ENCODE assay signal across 27 mouse cellular contexts in genomic region chr7:65613723-65614122, GRCm38 (mm10).
"Had no signal": no experiment of that assay in that cellular context is flagged by ENCODE, and none has a peak within 500 bp of the region (broad histone marks: within the 10 kb centered on the region; RNA-seq: fewer than 3 reads in every experiment).

No protein-coding gene starts in this region.

- H3K27me3 ChIP-seq: heart, embryonic 12.5 days; hindbrain, embryonic 12.5 days; intestine, embryonic 15.5 days; limb, embryonic 12.5 days; liver, embryonic 13.5 days; liver, embryonic 15.5 days had no signal

- H3K9ac ChIP-seq: heart, embryonic 12.5 days; hindbrain, embryonic 12.5 days; hindbrain, embryonic 14.5 days; intestine, embryonic 15.5 days; limb, embryonic 12.5 days; liver, embryonic 13.5 days; liver, embryonic 15.5 days; liver, postnatal 0 days had no signal

- H3K36me3 ChIP-seq: heart, embryonic 10.5 days; heart, embryonic 12.5 days; hindbrain, embryonic 10.5 days; hindbrain, embryonic 12.5 days; intestine, embryonic 15.5 days; limb, embryonic 10.5 days; limb, embryonic 12.5 days; liver, embryonic 13.5 days; liver, embryonic 15.5 days had no signal

- H3K27ac ChIP-seq: gastrocnemius, adult 2 months; heart, embryonic 10.5 days; hindbrain, embryonic 10.5 days; hindbrain, embryonic 12.5 days; hindbrain, embryonic 14.5 days; intestine, embryonic 15.5 days; layer of hippocampus, adult 2 months; left cerebral cortex, adult 2 months; limb, embryonic 10.5 days; limb, embryonic 12.5 days; liver, embryonic 13.5 days; liver, embryonic 15.5 days had no signal

- H3K9me3 ChIP-seq: heart, embryonic 10.5 days; heart, embryonic 12.5 days; hindbrain, embryonic 10.5 days; hindbrain, embryonic 12.5 days; intestine, embryonic 15.5 days; limb, embryonic 10.5 days; limb, embryonic 12.5 days; liver, embryonic 13.5 days; liver, embryonic 15.5 days had no signal

- DNase-seq: gastrocnemius, adult 2 months; gastrocnemius, postnatal 10 days; gastrocnemius, postnatal 25 days; heart, adult 18-20 months; heart, postnatal 10 days; heart, postnatal 4 days; kidney, adult 8-10 months; kidney, postnatal 10 days; kidney, postnatal 25 days; liver; liver, embryonic 13.5 days; liver, postnatal 0 days had no signal

- H3K4me2 ChIP-seq: heart, embryonic 12.5 days; hindbrain, embryonic 12.5 days; hindbrain, embryonic 14.5 days; intestine, embryonic 15.5 days; limb, embryonic 12.5 days; liver, embryonic 11.5 days; liver, embryonic 13.5 days; liver, embryonic 15.5 days had no signal

- H3K4me1 ChIP-seq: heart, embryonic 10.5 days; heart, embryonic 12.5 days; hindbrain, embryonic 10.5 days; hindbrain, embryonic 12.5 days; intestine, embryonic 15.5 days; limb, embryonic 12.5 days; liver, embryonic 13.5 days; liver, embryonic 15.5 days had no signal

- H3K4me3 ChIP-seq: gastrocnemius, adult 2 months; heart, embryonic 10.5 days; heart, embryonic 12.5 days; hindbrain, embryonic 10.5 days; hindbrain, embryonic 12.5 days; intestine, embryonic 15.5 days; layer of hippocampus, adult 2 months; left cerebral cortex, adult 2 months; limb, embryonic 10.5 days; limb, embryonic 12.5 days; liver, embryonic 13.5 days; liver, embryonic 15.5 days had no signal

- ATAC-seq: hindbrain, embryonic 16.5 days; inflammation-experienced regulatory T-cells, adult 6 months; intestine, embryonic 15.5 days; intestine, postnatal 0 days; liver, postnatal 0 days had no signal
